In genomic region chr1:178188386-178188785, GRCm38 (mm10) we compare ENCODE assay signal across 8 mouse cellular contexts. TPM values are rescaled to one million over a fixed set of nuclear protein-coding genes. Genes with fewer than 3 reads are reported as not detected.
DNase-seq lines count a peak whose midpoint lies in the region; ATAC-seq lines count a peak whose summit lies in the region.

No protein-coding gene starts in this region.

- H3K9ac ChIP-seq in hindbrain, embryonic 11.5 days (ENCODE audit: low read depth, low read length): no peak overlapping the region

- no peaks in the 10 kb centered on the region for H3K4me1 ChIP-seq in hindbrain, embryonic 11.5 days (replicated peaks; ENCODE audit: control insufficient read depth, insufficient read depth, low read length)

- H3K4me3 ChIP-seq in hindbrain, embryonic 11.5 days (ENCODE audit: low read depth, low read length): peak overlapping the region; percentile 27

- intact Hi-C loops in left cerebral cortex, postnatal 4 days (cut with DNase I): no loop called here
- intact Hi-C loops in left cerebral cortex, postnatal 36 days (cut with DNase I): loop anchor here (10.0 kb wide), 2 partner anchors 126 to 204 kb away; partner anchors contain the start of genes Catspere2 and Cox20

- no peak overlapping the region for H3K27ac ChIP-seq in hindbrain, embryonic 11.5 days (ENCODE audit: low read depth, low read length)

- WGBS in hindbrain, embryonic 11.5 days: 11% methylated on average over 11 of the region's 13 CpGs

- H3K36me3 ChIP-seq in hindbrain, embryonic 11.5 days (ENCODE audit: control insufficient read depth, insufficient read depth, low read length): no peaks in the 10 kb centered on the region

- H3K4me2 ChIP-seq in hindbrain, embryonic 11.5 days (replicated peaks; ENCODE audit: low read depth, low read length): peak overlapping the region; percentile 51

- no peaks in the 10 kb centered on the region for H3K27me3 ChIP-seq in hindbrain, embryonic 11.5 days (ENCODE audit: control insufficient read depth, insufficient read depth, low read length)

- no peak for ATAC-seq in hindbrain, embryonic 11.5 days (ENCODE audit: low FRiP score)

- peak; percentile 8 for DNase-seq in left cerebral cortex, postnatal 4 days
- DNase-seq in left cerebral cortex, postnatal 36 days (ENCODE audit: low spot score in 2 of 2): no peak
- DNase-seq in cerebellum, adult 8-10 months: peak; percentile 43
- DNase-seq in hindbrain, embryonic 11.5 days (ENCODE audit: low spot score): peak; percentile 7
- DNase-seq in liver: peak; percentile 4
- DNase-seq in naive thymus-derived CD4-positive, alpha-beta T cell, adult 2 months (ENCODE audit: low read depth): peak; percentile 56
- DNase-seq in adipocyte (ENCODE audit: low spot score): no peak
- DNase-seq in gastrocnemius, postnatal 10 days: no peak

- no peaks in the 10 kb centered on the region for H3K9me3 ChIP-seq in hindbrain, embryonic 11.5 days (ENCODE audit: control insufficient read depth, low read length)

RNA-seq across cellular contexts. Expression of gene Desi2, which starts 1.2 kb away (rescaled TPM):
- 10 to 100 TPM; 24.0 to 27.5 TPM for total RNA-seq in left cerebral cortex, postnatal 4 days (2021)
- total RNA-seq in left cerebral cortex, postnatal 36 days (2021): 10 to 100 TPM; 16.9 to 17.6 TPM
- 15.9 and 18.2 TPM in 2 replicates for polyA plus RNA-seq in hindbrain, embryonic 11.5 days (2014; fragmentation: Nextera tagmentation; extraction: Ambion mirVana)
- 10 to 100 TPM; 29.3 to 32.0 TPM for total RNA-seq in gastrocnemius, postnatal 10 days (2021)

Comparison
In these comparisons a context has a peak if more than half of its experiments do, and no peak if none do; other contexts are left out.
1. DNase-seq: peak in left cerebral cortex, postnatal 4 days (single experiment), cerebellum, adult 8-10 months (single experiment), hindbrain, embryonic 11.5 days (single experiment), liver (single experiment) and naive thymus-derived CD4-positive, alpha-beta T cell, adult 2 months (single experiment); none in left cerebral cortex, postnatal 36 days (0 of 2), adipocyte (single experiment) and gastrocnemius, postnatal 10 days (single experiment).